Mouse (Mus musculus): Measurements from ENCODE around the gene Mrc2. TPM values are rescaled to one million over a fixed set of nuclear protein-coding genes. Genes with fewer than 3 reads are reported as not detected.

Mrc2 gene
- polyA plus RNA-seq, 1 experiment from 2014 or later: 3.4 TPM

GRCm38 (mm10) chr11:105270155-105270554, 22.3 kb upstream of the Mrc2 start:
- DNase-seq (ENCODE audit: low spot score) (peak; percentile 77), ATAC-seq (ENCODE audit: low FRiP score) (no peak)
- Histone ChIP-seq H3K4me2 (replicated peaks) (no peak overlapping the region), H3K9ac (no peak overlapping the region), H3K27me3 (ENCODE audit: control insufficient read depth, insufficient read depth, low read length) (no peaks in the 10 kb centered on the region), H3K4me3 (replicated peaks; ENCODE audit: low read length) (no peak overlapping the region), H3K36me3 (replicated peaks; ENCODE audit: control insufficient read depth, insufficient read depth) (peaks cover 69% of the 10 kb centered on the region), H3K27ac (no peak overlapping the region), H3K4me1 (replicated peaks; ENCODE audit: control insufficient read depth, insufficient read depth, low read length) (no peaks in the 10 kb centered on the region), H3K9me3 (ENCODE audit: control insufficient read depth, low read length) (no peaks in the 10 kb centered on the region)
- 11% methylated on average over 2 of the region's 2 CpGs for WGBS

- H3K4me3 ChIP-seq (replicated peaks; ENCODE audit: low read length): no peak overlapping the region
- H3K9ac ChIP-seq: no peak overlapping the region
- H3K27me3 ChIP-seq (ENCODE audit: control insufficient read depth, insufficient read depth, low read length): no peaks in the 10 kb centered on the region
- WGBS: 94% methylated on average over 6 of the region's 6 CpGs
- no peak overlapping the region for H3K27ac ChIP-seq
- no peaks in the 10 kb centered on the region for H3K9me3 ChIP-seq (ENCODE audit: control insufficient read depth, low read length)
- ATAC-seq (ENCODE audit: low FRiP score): no peak
- DNase-seq (ENCODE audit: low spot score): no peak
- H3K4me1 ChIP-seq (replicated peaks; ENCODE audit: control insufficient read depth, insufficient read depth, low read length): no peaks in the 10 kb centered on the region
- peaks cover 77% of the 10 kb centered on the region for H3K36me3 ChIP-seq (replicated peaks; ENCODE audit: control insufficient read depth, insufficient read depth)
- no peak overlapping the region for H3K4me2 ChIP-seq (replicated peaks)
These were observed 12.0 kb upstream of the Mrc2 start for GRCm38 (mm10) chr11:105280456-105280855.

- no peaks in the 10 kb centered on the region for H3K4me1 ChIP-seq (replicated peaks; ENCODE audit: control insufficient read depth, insufficient read depth, low read length)
- DNase-seq (ENCODE audit: low spot score) (no peak), ATAC-seq (ENCODE audit: low FRiP score) (no peak)
- H3K4me3 ChIP-seq (replicated peaks; ENCODE audit: low read length): no peak overlapping the region
- H3K9me3 ChIP-seq (ENCODE audit: control insufficient read depth, low read length): no peaks in the 10 kb centered on the region
- no peak overlapping the region for H3K4me2 ChIP-seq (replicated peaks)
- no peak overlapping the region for H3K27ac ChIP-seq
- H3K27me3 ChIP-seq (ENCODE audit: control insufficient read depth, insufficient read depth, low read length): no peaks in the 10 kb centered on the region
- H3K9ac ChIP-seq: no peak overlapping the region
- peaks cover 71% of the 10 kb centered on the region for H3K36me3 ChIP-seq (replicated peaks; ENCODE audit: control insufficient read depth, insufficient read depth)
- 90% methylated on average over 7 of the region's 7 CpGs for WGBS
These were observed 11.2 kb upstream of the Mrc2 start for GRCm38 (mm10) chr11:105281291-105281690.

- Histone ChIP-seq H3K27me3 (ENCODE audit: control insufficient read depth, insufficient read depth, low read length) (no peaks in the 10 kb centered on the region), H3K4me3 (replicated peaks; ENCODE audit: low read length) (no peak overlapping the region), H3K36me3 (replicated peaks; ENCODE audit: control insufficient read depth, insufficient read depth) (peaks cover 67% of the 10 kb centered on the region), H3K9me3 (ENCODE audit: control insufficient read depth, low read length) (no peaks in the 10 kb centered on the region), H3K27ac (no peak overlapping the region), H3K9ac (no peak overlapping the region), H3K4me2 (replicated peaks) (no peak overlapping the region), H3K4me1 (replicated peaks; ENCODE audit: control insufficient read depth, insufficient read depth, low read length) (no peaks in the 10 kb centered on the region)
- ATAC-seq (ENCODE audit: low FRiP score): no peak
- DNase-seq (ENCODE audit: low spot score): no peak
- WGBS: 83% methylated on average over 12 of the region's 12 CpGs
These were observed 10.5 kb upstream of the Mrc2 start for GRCm38 (mm10) chr11:105281763-105282459.

- Histone ChIP-seq H3K9me3 (ENCODE audit: control insufficient read depth, low read length) (no peaks in the 10 kb centered on the region), H3K4me1 (replicated peaks; ENCODE audit: control insufficient read depth, insufficient read depth, low read length) (no peaks in the 10 kb centered on the region), H3K36me3 (replicated peaks; ENCODE audit: control insufficient read depth, insufficient read depth) (peaks cover 67% of the 10 kb centered on the region), H3K9ac (no peak overlapping the region), H3K4me2 (replicated peaks) (no peak overlapping the region), H3K27ac (no peak overlapping the region), H3K4me3 (replicated peaks; ENCODE audit: low read length) (no peak overlapping the region), H3K27me3 (ENCODE audit: control insufficient read depth, insufficient read depth, low read length) (no peaks in the 10 kb centered on the region)
- WGBS: 81% methylated on average over 2 of the region's 2 CpGs
- ATAC-seq (ENCODE audit: low FRiP score): no peak
- DNase-seq (ENCODE audit: low spot score): no peak
These were observed 10.0 kb upstream of the Mrc2 start for GRCm38 (mm10) chr11:105282460-105282859.

GRCm38 (mm10) chr11:105283016-105283415, 9.4 kb upstream of the Mrc2 start:
- peaks cover 71% of the 10 kb centered on the region for H3K36me3 ChIP-seq (replicated peaks; ENCODE audit: control insufficient read depth, insufficient read depth)
- H3K4me2 ChIP-seq (replicated peaks): no peak overlapping the region
- H3K27me3 ChIP-seq (ENCODE audit: control insufficient read depth, insufficient read depth, low read length): no peaks in the 10 kb centered on the region
- no peak for DNase-seq (ENCODE audit: low spot score)
- 94% methylated on average over 9 of the region's 9 CpGs for WGBS
- H3K4me1 ChIP-seq (replicated peaks; ENCODE audit: control insufficient read depth, insufficient read depth, low read length): no peaks in the 10 kb centered on the region
- no peak overlapping the region for H3K27ac ChIP-seq
- H3K4me3 ChIP-seq (replicated peaks; ENCODE audit: low read length): no peak overlapping the region
- ATAC-seq (ENCODE audit: low FRiP score): no peak
- H3K9me3 ChIP-seq (ENCODE audit: control insufficient read depth, low read length): no peaks in the 10 kb centered on the region
- H3K9ac ChIP-seq: no peak overlapping the region

- ATAC-seq (ENCODE audit: low FRiP score): no peak
- Histone ChIP-seq H3K9ac (no peak overlapping the region), H3K27ac (no peak overlapping the region), H3K27me3 (ENCODE audit: control insufficient read depth, insufficient read depth, low read length) (0 out of 2 replicates have a peak, but pooled peaks cover under 1% of the 10 kb centered on the region), H3K36me3 (replicated peaks; ENCODE audit: control insufficient read depth, insufficient read depth) (peaks cover 52% of the 10 kb centered on the region), H3K4me2 (replicated peaks) (no peak overlapping the region), H3K4me3 (replicated peaks; ENCODE audit: low read length) (no peak overlapping the region), H3K4me1 (replicated peaks; ENCODE audit: control insufficient read depth, insufficient read depth, low read length) (no peaks in the 10 kb centered on the region), H3K9me3 (ENCODE audit: control insufficient read depth, low read length) (no peaks in the 10 kb centered on the region)
- WGBS: 56% methylated on average over 3 of the region's 3 CpGs
- DNase-seq (ENCODE audit: low spot score): no peak
These were observed 6.7 kb upstream of the Mrc2 start for GRCm38 (mm10) chr11:105285720-105286119.

- 78% methylated on average over 3 of the region's 3 CpGs for WGBS
- peaks cover 25% of the 10 kb centered on the region; the same call in 1 of the 2 replicates for H3K4me1 ChIP-seq (replicated peaks; ENCODE audit: control insufficient read depth, insufficient read depth, low read length)
- H3K4me2 ChIP-seq (replicated peaks): no peak overlapping the region
- H3K36me3 ChIP-seq (replicated peaks; ENCODE audit: control insufficient read depth, insufficient read depth): peaks cover 24% of the 10 kb centered on the region
- H3K4me3 ChIP-seq (replicated peaks; ENCODE audit: low read length): no peak overlapping the region
- no peak for DNase-seq (ENCODE audit: low spot score)
- no peak overlapping the region for H3K9ac ChIP-seq
- H3K9me3 ChIP-seq (ENCODE audit: control insufficient read depth, low read length): no peaks in the 10 kb centered on the region
- H3K27ac ChIP-seq: no peak overlapping the region
- peaks cover 21% of the 10 kb centered on the region for H3K27me3 ChIP-seq (ENCODE audit: control insufficient read depth, insufficient read depth, low read length)
- no peak for ATAC-seq (ENCODE audit: low FRiP score)
These were observed 3.0 kb upstream of the Mrc2 start for GRCm38 (mm10) chr11:105289403-105289802.

- no peak overlapping the region for H3K27ac ChIP-seq
- ATAC-seq (ENCODE audit: low FRiP score) (no peak), DNase-seq (ENCODE audit: low spot score) (no peak)
These were observed 741 bp upstream of the Mrc2 start for GRCm38 (mm10) chr11:105291681-105292123.

More at GRCm38 (mm10) chr11:105291681-105292123, 741 bp upstream of the Mrc2 start:
- H3K9ac ChIP-seq: peak overlapping the region; percentile 54; the same call in 1 of the 2 replicates
- WGBS: 5% methylated on average over 10 of the region's 10 CpGs
- H3K4me2 ChIP-seq (replicated peaks): peak overlapping the region; percentile 99
- H3K27me3 ChIP-seq (ENCODE audit: control insufficient read depth, insufficient read depth, low read length): peaks cover 21% of the 10 kb centered on the region
- peak overlapping the region; percentile 47 for H3K4me3 ChIP-seq (replicated peaks; ENCODE audit: low read length)
- peaks cover 12% of the 10 kb centered on the region; the same call in 1 of the 2 replicates for H3K36me3 ChIP-seq (replicated peaks; ENCODE audit: control insufficient read depth, insufficient read depth)
- H3K4me1 ChIP-seq (replicated peaks; ENCODE audit: control insufficient read depth, insufficient read depth, low read length): peaks cover 25% of the 10 kb centered on the region; the same call in 1 of the 2 replicates
- no peaks in the 10 kb centered on the region for H3K9me3 ChIP-seq (ENCODE audit: control insufficient read depth, low read length)

Measured in hindbrain, embryonic 14.5 days (tissue).